Mouse (Mus musculus) limb, embryonic 10.5 days (tissue): Measurements from ENCODE around the gene Psme2. TPM values are rescaled to one million over a fixed set of nuclear protein-coding genes. Genes with fewer than 3 reads are reported as not detected.

Experiments used
- DNase-seq: peaks from one replicate; pipeline ENCODE4 v3.0.0-alpha.2; 2017; ENCODE audit warnings: low spot score
- H3K27ac ChIP-seq: fragments of 300-500 bp; sonication (generic); 2 replicates; pipeline ENCODE4 v1.5.1; 2016; ENCODE audit warnings: mild to moderate bottlenecking
- H3K27me3 ChIP-seq: fragments of 300-500 bp; sonication (generic); 2 replicates; pipeline ENCODE4 v1.6.1; 2016; ENCODE audit warnings: low read depth, mild to moderate bottlenecking; ENCODE audit not compliant: poor library complexity, severe bottlenecking
- H3K36me3 ChIP-seq: fragments of 300-500 bp; sonication (generic); 2 replicates; pipeline ENCODE4 v1.6.1; 2016; ENCODE audit warnings: mild to moderate bottlenecking, moderate library complexity
- H3K4me1 ChIP-seq: fragments of 300-500 bp; sonication (generic); 2 replicates; pipeline ENCODE4 v1.6.1; 2016
- H3K4me3 ChIP-seq: fragments of 300-500 bp; sonication (generic); 2 replicates; pipeline ENCODE4 v1.5.1; 2016; ENCODE audit warnings: mild to moderate bottlenecking, moderate library complexity
- H3K9me3 ChIP-seq: fragments of 300-500 bp; sonication (generic); replicated peaks from 2 replicates; pipeline ENCODE4 v1.6.1; 2016; ENCODE audit warnings: mild to moderate bottlenecking
- WGBS: fragments of 180-500 bp; shearing (Covaris S2); methylation state at CpG from one replicate; pipeline ENCODE4 v1.1.7; 2016; 5-methylcytosine and 5-hydroxymethylcytosine counted together
- polyA plus RNA-seq: library from polyadenylated mRNA; unstranded; fragments of >200 nt; fragmentation: Nextera tagmentation; extraction: Ambion mirVana; gene quantifications from 2 replicates; pipeline ENCODE4 v1.2.1, GENCODE M21; 2016

The Psme2 gene
- polyA plus RNA-seq, 1 experiment from 2014 or later = 192 TPM

DNA sequence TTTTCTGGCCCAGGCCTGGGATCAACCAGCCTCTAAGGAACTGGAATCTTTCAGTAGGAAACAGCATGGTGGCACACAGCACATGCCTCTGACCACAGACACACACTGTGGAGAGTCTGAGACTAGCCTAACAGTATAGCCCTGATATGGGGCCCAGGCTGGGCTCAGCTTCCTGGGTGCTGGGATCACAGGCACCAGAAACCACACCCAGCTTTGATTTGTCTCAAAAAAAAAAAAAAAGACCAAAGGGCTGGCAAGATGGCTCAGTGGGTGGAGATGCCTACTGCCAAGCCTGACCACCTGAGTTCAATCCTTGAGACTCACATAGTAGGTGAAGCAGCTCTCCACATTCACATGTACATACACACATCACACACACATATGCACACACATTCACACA, 36.3 kb downstream of the Psme2 start:
- DNase-seq = no peak

DNA sequence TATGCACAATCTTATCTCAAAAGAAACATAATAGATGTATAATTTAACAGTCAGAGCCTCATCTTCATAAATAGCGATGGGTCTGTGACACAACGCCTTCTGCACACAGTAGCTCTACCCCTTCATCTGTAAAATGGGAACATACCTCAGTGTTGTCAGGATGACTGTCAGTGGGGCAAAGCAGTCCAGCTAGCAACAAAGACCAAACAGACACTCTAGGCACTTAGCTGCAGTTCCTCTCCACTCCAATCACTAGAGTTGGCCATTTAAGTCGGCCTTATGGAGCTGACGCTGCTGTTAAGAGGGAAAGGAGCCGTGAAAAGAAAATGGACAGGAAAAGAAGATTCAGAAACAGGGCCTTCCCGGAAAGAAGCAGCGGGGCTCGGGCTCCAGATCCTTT, 39.1 kb downstream of the Psme2 start:
- 88% methylated on average over 8 of the region's 8 CpGs for WGBS
- H3K4me3 ChIP-seq = no peak overlapping the region
- peaks cover 27% of the 10 kb centered on the region for H3K36me3 ChIP-seq
- H3K27me3 ChIP-seq = no peaks in the 10 kb centered on the region
- no peak for DNase-seq
- no peak overlapping the region for H3K27ac ChIP-seq
- peaks cover 2% of the 10 kb centered on the region; the same call in 1 of the 2 replicates for H3K4me1 ChIP-seq
- H3K9me3 ChIP-seq = no peaks in the 10 kb centered on the region

More for the DNA sequence above, 36.3 kb downstream of the Psme2 start:
- no peaks in the 10 kb centered on the region for H3K9me3 ChIP-seq
- no peak overlapping the region for H3K27ac ChIP-seq
- no peaks in the 10 kb centered on the region; the same call in 1 of the 2 replicates for H3K36me3 ChIP-seq
- no peak overlapping the region for H3K4me3 ChIP-seq
- H3K27me3 ChIP-seq = no peaks in the 10 kb centered on the region
- peaks cover 6% of the 10 kb centered on the region; the same call in 1 of the 2 replicates for H3K4me1 ChIP-seq

DNA sequence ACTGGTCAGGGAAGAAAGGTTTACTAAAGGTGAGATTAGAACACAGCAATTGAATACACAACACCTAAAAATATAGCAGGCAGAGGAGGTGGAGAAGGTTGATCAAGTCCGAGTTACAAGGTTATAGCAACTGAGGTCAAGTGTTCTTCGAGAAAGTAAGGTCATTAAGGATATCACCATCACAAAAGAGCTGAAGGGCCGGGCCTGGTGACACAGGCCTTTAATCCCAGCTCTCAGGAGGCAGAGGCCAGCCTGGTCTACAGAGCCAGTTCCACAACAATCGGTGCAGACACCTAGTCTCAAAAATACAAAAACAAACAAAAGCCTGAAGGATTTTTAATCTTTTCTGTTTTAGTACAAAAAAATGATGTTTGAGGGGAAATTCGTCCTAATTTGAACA, 39.6 kb downstream of the Psme2 start:
- H3K27me3 ChIP-seq = no peaks in the 10 kb centered on the region
- H3K27ac ChIP-seq = no peak overlapping the region
- H3K9me3 ChIP-seq = no peaks in the 10 kb centered on the region
- H3K4me3 ChIP-seq = no peak overlapping the region
- no peaks in the 10 kb centered on the region for H3K4me1 ChIP-seq
- peaks cover 32% of the 10 kb centered on the region for H3K36me3 ChIP-seq
- WGBS = 74% methylated on average over 5 of the region's 5 CpGs
- DNase-seq = no peak

DNA sequence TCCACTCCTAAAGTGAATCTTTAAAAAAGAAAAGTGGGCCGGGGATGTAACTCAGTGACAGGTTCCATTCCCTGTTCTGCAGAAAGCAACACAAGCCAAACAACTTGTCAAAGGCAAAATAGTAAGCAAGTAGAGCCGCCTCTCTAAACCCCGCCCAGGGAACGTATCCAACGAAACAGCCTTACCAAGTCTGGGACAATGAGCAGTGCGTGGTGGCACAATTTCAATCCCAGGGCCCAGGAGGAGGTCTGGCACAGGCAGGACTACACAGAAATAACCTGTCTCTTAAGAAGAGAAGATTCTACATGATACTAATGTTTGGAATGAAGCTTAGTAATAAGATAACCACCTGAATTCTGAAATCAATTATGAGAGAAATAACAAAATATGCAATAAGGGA, 40.7 kb downstream of the Psme2 start:
- H3K36me3 ChIP-seq = peaks cover 42% of the 10 kb centered on the region
- no peaks in the 10 kb centered on the region for H3K27me3 ChIP-seq
- no peaks in the 10 kb centered on the region for H3K9me3 ChIP-seq
- WGBS = 90% methylated on average over 6 of the region's 6 CpGs
- H3K4me3 ChIP-seq = no peak overlapping the region
- H3K4me1 ChIP-seq = no peaks in the 10 kb centered on the region
- no peak for DNase-seq
- H3K27ac ChIP-seq = no peak overlapping the region

DNA sequence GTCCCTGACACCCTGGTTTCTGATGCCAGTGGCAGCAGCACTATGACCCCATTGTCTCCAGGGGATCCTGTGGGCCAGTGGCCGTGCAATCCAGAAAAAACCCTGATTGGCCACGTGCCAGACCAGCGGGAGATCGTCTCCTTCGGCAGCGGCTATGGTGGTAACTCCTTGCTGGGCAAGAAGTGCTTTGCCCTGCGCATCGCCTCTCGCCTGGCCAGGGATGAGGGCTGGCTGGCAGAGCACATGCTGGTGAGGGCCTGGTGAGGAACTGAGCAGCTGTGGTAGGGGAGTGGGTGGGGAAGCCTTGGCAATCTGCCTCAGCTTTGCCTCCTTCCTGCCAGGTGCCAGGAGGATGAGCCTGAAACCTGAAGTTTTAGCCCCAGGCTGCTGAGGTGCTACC, 46.6 kb downstream of the Psme2 start:
- peaks cover 18% of the 10 kb centered on the region for H3K4me1 ChIP-seq
- no peak overlapping the region for H3K27ac ChIP-seq
- no peak overlapping the region for H3K4me3 ChIP-seq
- no peaks in the 10 kb centered on the region for H3K9me3 ChIP-seq
- H3K27me3 ChIP-seq = peaks cover 1% of the 10 kb centered on the region; the same call in 1 of the 2 replicates
- WGBS = 90% methylated on average over 9 of the region's 9 CpGs
- H3K36me3 ChIP-seq = peaks cover 70% of the 10 kb centered on the region
- DNase-seq = no peak

DNA sequence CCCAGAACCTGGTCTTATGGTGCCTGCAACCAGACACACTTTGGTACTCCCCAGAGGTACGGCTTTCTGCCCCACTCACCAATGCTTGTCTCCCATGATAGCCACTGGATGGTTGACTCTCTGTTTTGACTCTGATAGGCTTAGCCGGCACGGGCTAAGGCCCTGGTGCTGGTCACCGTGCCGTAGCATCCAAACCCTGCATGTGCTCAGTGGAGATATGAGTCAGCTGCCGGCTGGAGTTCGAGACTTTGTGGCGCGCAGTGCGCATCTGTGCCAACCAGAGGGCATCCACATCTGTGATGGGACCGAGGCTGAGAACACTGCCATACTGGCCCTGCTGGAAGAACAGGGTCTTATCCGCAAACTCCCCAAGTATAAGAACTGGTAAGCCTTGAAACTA, 48.6 kb downstream of the Psme2 start:
- H3K27ac ChIP-seq = no peak overlapping the region
- peaks cover 49% of the 10 kb centered on the region for H3K36me3 ChIP-seq
- H3K4me1 ChIP-seq = peaks cover 18% of the 10 kb centered on the region
- no peak for DNase-seq
- 94% methylated on average over 12 of the region's 12 CpGs for WGBS
- H3K9me3 ChIP-seq = no peaks in the 10 kb centered on the region
- peaks cover 6% of the 10 kb centered on the region; the same call in 1 of the 2 replicates for H3K27me3 ChIP-seq
- no peak overlapping the region for H3K4me3 ChIP-seq

DNA sequence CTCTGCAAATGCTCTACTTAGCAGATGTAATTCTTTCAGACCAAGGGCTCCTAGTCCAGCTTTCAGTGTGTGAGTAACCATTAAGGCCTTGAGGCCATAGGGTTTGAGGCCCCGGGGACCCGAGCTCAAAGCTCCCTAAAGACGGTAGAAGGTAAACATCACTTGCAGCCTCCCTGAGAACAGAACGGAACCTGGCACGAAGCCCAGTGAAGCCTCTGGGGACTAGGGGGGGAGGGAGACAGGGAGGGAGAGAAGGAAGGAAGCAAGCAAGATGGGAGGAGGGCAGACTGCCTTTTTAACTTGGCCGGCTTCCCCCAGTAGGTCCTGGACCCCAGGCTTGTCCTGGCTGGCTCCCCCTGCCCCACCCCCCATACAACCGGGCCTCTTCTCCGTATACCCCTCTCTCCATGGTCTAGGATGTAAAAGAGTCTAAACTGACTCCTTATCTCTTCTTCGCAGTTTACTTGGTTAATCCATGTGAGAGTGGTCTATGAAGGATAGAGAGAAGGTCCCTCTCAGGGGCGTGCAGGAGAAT, 50.1 kb downstream of the Psme2 start:
- Histone ChIP-seq H3K4me3 (peak overlapping the region; percentile 69), H3K27ac (peak overlapping the region; percentile 88), H3K9me3 (no peaks in the 10 kb centered on the region), H3K36me3 (peaks cover 36% of the 10 kb centered on the region), H3K4me1 (peaks cover 18% of the 10 kb centered on the region), H3K27me3 (peaks cover 6% of the 10 kb centered on the region; the same call in 1 of the 2 replicates)
- 8% methylated on average over 10 of the region's 10 CpGs for WGBS
- peak; percentile 57 for DNase-seq

DNA sequence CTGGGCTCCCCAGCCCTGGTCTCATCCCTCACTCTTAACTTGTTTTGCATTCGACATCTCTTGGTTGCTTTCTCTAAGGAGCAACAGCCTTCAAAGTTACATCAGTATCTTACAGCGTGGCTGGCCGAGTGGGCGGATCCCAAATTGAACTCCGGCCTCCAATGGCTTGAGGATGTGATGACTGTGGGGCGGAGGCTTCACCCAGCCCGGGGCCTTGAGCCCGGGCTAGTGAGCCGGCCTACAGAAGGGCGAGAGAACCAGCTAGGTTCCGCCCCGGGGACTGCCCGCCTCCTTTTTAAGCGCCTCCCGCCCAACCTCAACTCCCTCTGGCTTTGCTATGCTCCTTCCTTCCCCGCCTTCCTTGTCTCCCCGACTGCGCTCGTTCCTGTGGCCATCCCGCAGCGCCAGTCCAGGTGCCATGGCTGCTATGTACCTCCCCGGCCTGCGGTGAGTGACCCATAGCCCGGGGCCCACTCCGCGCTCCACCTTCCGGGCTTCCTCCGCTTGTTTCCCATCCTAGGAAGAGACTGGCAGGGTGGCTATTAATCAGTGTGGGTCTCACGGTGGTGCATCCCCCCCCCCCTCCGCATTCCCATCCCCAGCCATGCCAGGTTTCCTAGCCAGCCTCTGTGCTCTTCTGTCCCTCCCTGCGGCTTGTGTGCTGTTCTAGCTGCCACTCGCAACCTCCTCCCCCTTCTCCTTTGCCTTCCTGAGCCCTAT, 50.7 kb downstream of the Psme2 start, which contains the start of gene Pck2:
Gene Pck2 (plus strand): TSS at position 200 of the 720 bp plus-strand sequence.
- H3K27me3 ChIP-seq = peaks cover 6% of the 10 kb centered on the region; the same call in 1 of the 2 replicates
- DNase-seq = peak; percentile 86
- H3K36me3 ChIP-seq = peaks cover 31% of the 10 kb centered on the region
- H3K4me3 ChIP-seq = peak within 1 kb of the TSS; percentile 69
- WGBS = under 1% methylated on average over 32 of the region's 32 CpGs
- H3K9me3 ChIP-seq = no peaks in the 10 kb centered on the region
- peaks cover 18% of the 10 kb centered on the region for H3K4me1 ChIP-seq
- peak within 1 kb of the TSS; percentile 88 for H3K27ac ChIP-seq

Other genes starting within 250 kb of the Psme2 start
- gene Dhrs4, start 112.4 kb downstream of the Psme2 start, polyA plus RNA-seq = 74.5 and 83.2 TPM in 2 replicates
- gene Carmil3, start 100.5 kb downstream of the Psme2 start, polyA plus RNA-seq = 2.4 and 2.9 TPM in 2 replicates
- gene Cpne6, start 80.7 kb downstream of the Psme2 start, polyA plus RNA-seq = 0.05 TPM in 1 of 2 replicates, not detected in the other
- not detected in 2 replicates for gene Nrl, start 66.1 kb downstream of the Psme2 start, polyA plus RNA-seq
- 22.1 and 26.9 TPM in 2 replicates for gene Pck2, start 50.8 kb downstream of the Psme2 start, polyA plus RNA-seq
- 62.3 and 69.1 TPM in 2 replicates for gene Dcaf11, start 31.1 kb downstream of the Psme2 start, polyA plus RNA-seq
- 0.59 and 0.87 TPM in 2 replicates for gene A730061H03Rik, start 30.7 kb downstream of the Psme2 start, polyA plus RNA-seq
- 1.3 and 3.9 TPM in 2 replicates for gene Fitm1, start 15.5 kb downstream of the Psme2 start, polyA plus RNA-seq
- 109 and 115 TPM in 2 replicates for gene Psme1, start 13.0 kb downstream of the Psme2 start, polyA plus RNA-seq
- 5.2 and 5.4 TPM in 2 replicates for gene Emc9, start 5.8 kb downstream of the Psme2 start, polyA plus RNA-seq
- gene Rnf31, start 595 bp upstream of the Psme2 start, polyA plus RNA-seq = 19.7 and 22.6 TPM in 2 replicates
- gene Irf9, start 12.5 kb upstream of the Psme2 start, polyA plus RNA-seq = 4.9 and 7.0 TPM in 2 replicates
- 6.1 and 12.1 TPM in 2 replicates for gene Rec8, start 26.9 kb upstream of the Psme2 start, polyA plus RNA-seq
- gene Ipo4, start 44.8 kb upstream of the Psme2 start, polyA plus RNA-seq = 134 and 152 TPM in 2 replicates
- 1.1 and 2.2 TPM in 2 replicates for gene Gm49378, start 46.8 kb upstream of the Psme2 start, polyA plus RNA-seq
- 80.6 and 92.0 TPM in 2 replicates for gene Tm9sf1, start 52.7 kb upstream of the Psme2 start, polyA plus RNA-seq
- 0.60 and 0.61 TPM in 2 replicates for gene Tssk4, start 59.1 kb upstream of the Psme2 start, polyA plus RNA-seq
- 58.8 and 67.0 TPM in 2 replicates for gene Mdp1, start 69.4 kb upstream of the Psme2 start, polyA plus RNA-seq
- 55.8 and 60.8 TPM in 2 replicates for gene Gmpr2, start 80.8 kb upstream of the Psme2 start, polyA plus RNA-seq
- gene Nedd8, start 81.0 kb upstream of the Psme2 start, polyA plus RNA-seq = 649 and 655 TPM in 2 replicates
- 66.2 and 77.9 TPM in 2 replicates for gene Tinf2, start 90.7 kb upstream of the Psme2 start, polyA plus RNA-seq
- 1.5 and 1.9 TPM in 2 replicates for gene Tgm1, start 122.8 kb upstream of the Psme2 start, polyA plus RNA-seq
- gene Rabggta, start 131.2 kb upstream of the Psme2 start, polyA plus RNA-seq = 27.3 and 29.7 TPM in 2 replicates
- gene Dhrs1, start 154.6 kb upstream of the Psme2 start, polyA plus RNA-seq = 65.2 and 67.4 TPM in 2 replicates
- gene Nop9, start 154.6 kb upstream of the Psme2 start, polyA plus RNA-seq = 68.7 and 71.4 TPM in 2 replicates
- 0.24 TPM in 1 of 2 replicates, not detected in the other for gene Cideb, start 167.3 kb upstream of the Psme2 start, polyA plus RNA-seq
- 0.23 and 0.30 TPM in 2 replicates for gene Ltb4r2, start 170.3 kb upstream of the Psme2 start, polyA plus RNA-seq
- 0.14 and 0.26 TPM in 2 replicates for gene Ltb4r1, start 174.8 kb upstream of the Psme2 start, polyA plus RNA-seq
- gene Adcy4, start 193.0 kb upstream of the Psme2 start, polyA plus RNA-seq = 7.7 and 13.3 TPM in 2 replicates
- gene Ripk3, start 197.8 kb upstream of the Psme2 start, polyA plus RNA-seq = 25.3 and 29.3 TPM in 2 replicates
- 106 and 157 TPM in 2 replicates for gene Nfatc4, start 232.0 kb upstream of the Psme2 start, polyA plus RNA-seq